Mouse (Mus musculus) forebrain, embryonic 13.5 days (tissue): ENCODE data around the gene Wnk1. TPM values are rescaled to one million over a fixed set of nuclear protein-coding genes. Genes with fewer than 3 reads are reported as not detected.

Experiments
- ATAC-seq: fragments of 200-750 bp; cut with Nextera tagmentation; 2 replicates; pipeline ENCODE4 v1.8.0; 2017
- H3K27ac ChIP-seq: fragments of 300-500 bp; sonication (generic); 2 replicates; pipeline ENCODE4 v1.5.1; 2015; ENCODE audit warnings: inconsistent platforms, mild to moderate bottlenecking, moderate library complexity
- H3K27me3 ChIP-seq: fragments of 300-500 bp; sonication (generic); 2 replicates; pipeline ENCODE4 v1.6.1; 2015; ENCODE audit warnings: mild to moderate bottlenecking, inconsistent platforms
- H3K36me3 ChIP-seq: fragments of 300-500 bp; sonication (generic); 2 replicates; pipeline ENCODE4 v1.6.1; 2015; ENCODE audit warnings: mild to moderate bottlenecking, inconsistent platforms; ENCODE audit not compliant: poor library complexity, severe bottlenecking
- H3K4me1 ChIP-seq: fragments of 300-500 bp; sonication (generic); 2 replicates; pipeline ENCODE4 v1.6.1; 2015; ENCODE audit warnings: inconsistent platforms
- H3K4me2 ChIP-seq: fragments of 300-500 bp; sonication (generic); 2 replicates; pipeline ENCODE4 v1.6.1; 2015; ENCODE audit warnings: inconsistent platforms, mild to moderate bottlenecking, moderate library complexity
- H3K4me3 ChIP-seq: fragments of 300-500 bp; sonication (generic); 2 replicates; pipeline ENCODE4 v1.5.1; 2015; ENCODE audit warnings: mild to moderate bottlenecking, inconsistent platforms
- H3K9ac ChIP-seq: fragments of 300-500 bp; sonication (generic); 2 replicates; pipeline ENCODE4 v1.6.1; 2015; ENCODE audit warnings: mild to moderate bottlenecking, inconsistent platforms
- H3K9me3 ChIP-seq: fragments of 300-500 bp; sonication (generic); replicated peaks from 2 replicates; pipeline ENCODE4 v1.6.1; 2016; ENCODE audit warnings: inconsistent platforms
- WGBS: fragments of 180-500 bp; shearing (Covaris S2); methylation state at CpG from one replicate; pipeline ENCODE4 v1.1.7; 2015; 5-methylcytosine and 5-hydroxymethylcytosine counted together
- polyA plus RNA-seq: library from polyadenylated mRNA; unstranded; fragments of >200 nt; fragmentation: Nextera tagmentation; extraction: Ambion mirVana; gene quantifications from 2 replicates; pipeline ENCODE4 v1.2.1, GENCODE M21; 2015

Gene Wnk1
- polyA plus RNA-seq, 1 experiment from 2014 or later: 59.2 TPM

DNA sequence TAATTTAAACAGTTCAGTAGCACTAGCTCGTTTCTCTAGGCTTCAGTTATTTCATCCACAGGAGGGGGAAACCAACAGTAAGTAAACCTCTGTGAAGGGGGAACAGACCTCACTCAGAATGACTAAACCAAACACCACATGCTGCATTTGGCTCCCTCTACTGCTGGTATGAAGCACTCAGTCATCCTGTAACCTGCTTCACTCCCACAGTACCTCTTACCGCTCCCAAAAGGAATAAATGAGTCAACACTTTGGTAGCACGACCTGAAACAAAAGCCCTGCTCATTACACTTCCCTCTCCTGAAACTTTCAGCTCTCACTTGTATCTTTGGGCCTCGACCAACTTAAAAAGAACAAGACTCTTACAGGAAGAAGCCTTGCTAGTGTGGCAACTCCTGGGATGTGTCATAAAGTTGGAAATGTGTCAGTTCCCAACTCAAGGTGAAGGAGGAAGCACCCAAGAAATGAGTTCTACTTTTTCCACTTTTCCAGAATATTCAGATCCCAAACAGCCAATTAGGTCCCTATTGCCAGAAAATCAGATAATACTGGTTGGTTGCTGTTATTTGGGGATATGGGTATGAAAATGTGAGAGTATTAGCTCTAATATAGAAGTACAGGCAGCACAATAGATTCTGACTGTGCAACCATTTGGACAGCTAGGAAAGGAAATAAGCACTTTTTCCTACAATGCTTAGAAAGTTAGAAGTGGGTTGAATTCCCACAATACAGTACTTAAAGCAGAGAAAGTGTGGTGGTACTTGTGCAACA is 114.1 kb downstream of the Wnk1 start:
- 53% methylated on average over 4 of the region's 4 CpGs for WGBS
- H3K9me3 ChIP-seq: no peaks in the 10 kb centered on the region
- no peaks in the 10 kb centered on the region for H3K27me3 ChIP-seq
- H3K36me3 ChIP-seq: peaks cover 88% of the 10 kb centered on the region
- ATAC-seq: 0 out of 2 replicates have a peak, but pooled peaks have one; percentile 50
- no peaks in the 10 kb centered on the region for H3K4me1 ChIP-seq
- no peak overlapping the region for H3K27ac ChIP-seq
- no peak overlapping the region for H3K4me2 ChIP-seq
- H3K4me3 ChIP-seq: no peak overlapping the region
- no peak overlapping the region for H3K9ac ChIP-seq

DNA sequence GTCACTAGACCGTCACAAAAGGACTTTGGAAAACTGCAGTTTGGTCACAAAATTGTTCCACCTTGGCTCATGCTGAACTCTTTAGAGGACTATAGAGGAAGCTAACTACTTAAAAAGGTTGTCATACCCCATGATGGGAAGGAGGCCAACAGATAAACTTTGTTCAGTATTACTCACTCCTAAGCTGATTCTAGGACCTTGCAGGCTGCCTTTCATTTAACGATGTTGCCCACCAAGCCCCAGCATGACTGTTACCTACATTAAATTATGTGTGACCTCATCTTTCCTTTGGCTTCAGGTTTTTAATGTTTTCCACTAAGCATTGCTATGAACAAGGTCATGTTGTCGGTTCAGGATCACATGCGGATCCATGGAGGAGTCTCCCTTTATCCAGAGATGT is 115.9 kb downstream of the Wnk1 start:
- Histone ChIP-seq H3K4me3 (no peak overlapping the region), H3K4me2 (no peak overlapping the region), H3K4me1 (no peaks in the 10 kb centered on the region), H3K36me3 (peaks cover 87% of the 10 kb centered on the region), H3K9me3 (no peaks in the 10 kb centered on the region), H3K27me3 (no peaks in the 10 kb centered on the region), H3K9ac (no peak overlapping the region), H3K27ac (no peak overlapping the region)
- 94% methylated on average over 4 of the region's 4 CpGs for WGBS
- no peak for ATAC-seq

DNA sequence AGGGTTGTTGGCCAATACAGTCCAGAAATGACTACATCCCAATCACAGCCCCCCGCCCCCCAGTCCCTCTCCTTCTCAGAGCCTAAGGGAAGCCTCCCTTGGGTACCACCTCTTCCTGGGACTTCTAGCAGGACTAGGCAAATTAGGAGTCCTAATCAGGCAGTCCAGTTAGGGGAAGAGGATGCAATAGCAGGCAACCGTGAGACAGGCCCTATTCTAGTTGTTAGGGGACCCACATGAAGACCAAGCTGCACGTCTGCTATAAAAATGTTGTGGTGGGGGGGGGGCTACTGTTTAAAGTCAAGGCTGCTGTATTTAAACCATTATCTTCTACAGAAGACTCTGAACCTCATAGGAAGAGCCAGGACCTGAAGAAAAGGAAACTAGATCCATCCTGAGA is 116.3 kb downstream of the Wnk1 start:
- Histone ChIP-seq H3K9ac (no peak overlapping the region), H3K36me3 (peaks cover 86% of the 10 kb centered on the region)
- WGBS: 91% methylated on average over 3 of the region's 3 CpGs

DNA sequence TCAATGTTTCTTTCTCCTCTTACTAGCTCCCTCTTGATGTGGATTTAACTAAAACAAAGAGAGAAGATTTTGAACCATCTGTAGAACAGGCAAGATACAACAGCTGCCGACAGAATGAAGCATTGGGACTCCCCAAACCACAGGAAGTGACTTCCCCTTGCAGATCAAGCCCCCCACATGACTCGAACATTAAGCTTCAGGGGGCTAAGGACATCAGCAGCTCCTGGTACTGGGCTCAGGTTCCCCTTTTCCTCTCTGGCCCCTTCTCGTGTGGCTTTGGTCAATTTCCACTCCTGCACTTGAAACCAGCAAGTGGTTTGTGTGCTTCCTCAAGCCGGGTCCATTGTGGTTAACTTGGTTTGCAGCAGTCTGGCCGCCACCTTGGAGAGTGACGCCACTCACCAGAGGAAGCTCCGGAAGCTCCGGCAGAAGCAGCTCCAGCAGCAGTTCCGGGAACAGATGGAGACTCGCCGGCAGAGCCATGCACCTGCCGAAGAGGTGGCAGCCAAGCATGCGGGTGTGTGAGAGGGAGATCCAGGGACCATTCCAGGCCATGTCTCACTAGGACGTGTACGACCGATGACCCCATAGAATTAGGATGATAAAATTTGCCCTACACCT is 119.8 kb downstream of the Wnk1 start:
- no peak for ATAC-seq
- WGBS: 87% methylated on average over 16 of the region's 16 CpGs
- peaks cover 85% of the 10 kb centered on the region for H3K36me3 ChIP-seq

More for the DNA sequence above, 116.3 kb downstream of the Wnk1 start:
- no peak overlapping the region for H3K4me2 ChIP-seq
- H3K4me3 ChIP-seq: no peak overlapping the region
- no peak overlapping the region for H3K27ac ChIP-seq
- no peaks in the 10 kb centered on the region for H3K9me3 ChIP-seq
- no peak for ATAC-seq
- H3K4me1 ChIP-seq: no peaks in the 10 kb centered on the region
- no peaks in the 10 kb centered on the region for H3K27me3 ChIP-seq

DNA sequence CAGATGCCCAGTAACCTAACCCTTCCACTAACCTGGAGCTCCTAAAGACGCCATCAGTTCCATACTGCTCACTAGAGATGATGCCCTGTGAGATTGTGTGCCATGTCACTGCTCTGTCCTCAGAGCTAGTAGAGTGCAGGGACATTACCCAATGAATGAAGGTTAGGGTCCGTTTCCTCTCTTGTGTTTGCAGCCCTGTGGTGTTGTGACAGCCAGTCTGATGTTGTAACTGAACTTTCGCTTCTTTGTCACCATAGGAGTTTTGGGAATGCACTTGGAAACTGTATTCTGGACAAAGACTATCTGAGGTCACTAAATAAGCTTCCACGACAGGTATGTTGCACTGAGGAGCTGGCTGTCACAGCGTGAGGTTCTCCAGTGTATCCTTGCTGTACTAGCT is 122.8 kb downstream of the Wnk1 start:
- Histone ChIP-seq H3K4me3 (no peak overlapping the region), H3K9me3 (no peaks in the 10 kb centered on the region), H3K27ac (no peak overlapping the region), H3K4me1 (no peaks in the 10 kb centered on the region), H3K4me2 (no peak overlapping the region), H3K36me3 (peaks cover 82% of the 10 kb centered on the region), H3K9ac (no peak overlapping the region), H3K27me3 (no peaks in the 10 kb centered on the region)
- 89% methylated on average over 5 of the region's 5 CpGs for WGBS
- no peak for ATAC-seq

More for the DNA sequence above, 119.8 kb downstream of the Wnk1 start:
- Histone ChIP-seq H3K27me3 (no peaks in the 10 kb centered on the region), H3K4me1 (no peaks in the 10 kb centered on the region), H3K4me2 (no peak overlapping the region), H3K27ac (no peak overlapping the region), H3K4me3 (no peak overlapping the region), H3K9me3 (no peaks in the 10 kb centered on the region), H3K9ac (no peak overlapping the region)

DNA sequence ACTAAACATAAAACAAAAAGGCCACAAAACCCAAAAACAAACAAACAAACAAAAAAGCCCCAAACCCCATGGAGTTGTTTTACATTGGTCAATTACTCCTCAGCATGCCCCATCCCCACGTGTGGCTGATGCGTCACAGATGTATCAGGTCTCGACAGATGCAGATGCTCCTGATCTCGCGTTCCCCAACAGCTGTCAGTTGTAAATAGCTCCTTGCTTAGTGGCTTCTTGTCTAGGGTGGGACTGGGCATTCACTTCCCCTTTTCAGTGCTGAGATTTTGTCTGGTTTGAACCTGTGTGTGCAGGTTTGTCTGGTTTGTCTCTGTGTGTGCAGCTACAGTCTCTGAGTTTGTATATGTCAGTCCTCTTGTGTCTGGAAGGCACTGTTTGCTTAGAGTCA is 126.4 kb downstream of the Wnk1 start:
- H3K4me2 ChIP-seq: no peak overlapping the region
- H3K36me3 ChIP-seq: peaks cover 53% of the 10 kb centered on the region
- H3K27ac ChIP-seq: no peak overlapping the region
- no peak for ATAC-seq
- 93% methylated on average over 5 of the region's 5 CpGs for WGBS
- H3K4me3 ChIP-seq: no peak overlapping the region
- H3K9ac ChIP-seq: no peak overlapping the region
- no peaks in the 10 kb centered on the region for H3K9me3 ChIP-seq
- no peaks in the 10 kb centered on the region for H3K4me1 ChIP-seq
- no peaks in the 10 kb centered on the region for H3K27me3 ChIP-seq

DNA sequence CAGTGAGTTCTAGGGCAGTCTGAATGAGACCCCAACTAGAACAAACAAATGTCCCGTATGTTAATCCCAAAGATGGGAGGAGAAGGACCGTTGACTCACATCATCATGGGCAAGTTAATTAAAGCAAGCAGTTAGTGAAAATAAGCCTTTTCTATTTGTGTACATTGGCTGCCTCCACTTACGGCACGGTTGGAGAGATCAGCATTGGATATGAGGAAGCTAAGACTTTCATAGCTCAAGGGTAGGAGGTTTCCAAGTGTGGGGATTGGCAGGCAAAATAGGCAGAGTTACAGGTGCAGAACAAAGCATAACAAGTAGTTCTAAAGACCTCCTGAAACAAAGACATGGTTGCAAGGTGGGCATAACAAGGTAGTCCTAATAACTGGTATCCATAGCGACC is 133.0 kb downstream of the Wnk1 start:
- WGBS: 86% methylated on average over 5 of the region's 5 CpGs
- Histone ChIP-seq H3K9ac (no peak overlapping the region), H3K4me3 (no peak overlapping the region), H3K36me3 (peaks cover 3% of the 10 kb centered on the region; the same call in 1 of the 2 replicates), H3K27me3 (no peaks in the 10 kb centered on the region), H3K4me1 (peaks cover 14% of the 10 kb centered on the region), H3K27ac (no peak overlapping the region), H3K4me2 (no peak overlapping the region), H3K9me3 (no peaks in the 10 kb centered on the region)
- ATAC-seq: no peak

DNA sequence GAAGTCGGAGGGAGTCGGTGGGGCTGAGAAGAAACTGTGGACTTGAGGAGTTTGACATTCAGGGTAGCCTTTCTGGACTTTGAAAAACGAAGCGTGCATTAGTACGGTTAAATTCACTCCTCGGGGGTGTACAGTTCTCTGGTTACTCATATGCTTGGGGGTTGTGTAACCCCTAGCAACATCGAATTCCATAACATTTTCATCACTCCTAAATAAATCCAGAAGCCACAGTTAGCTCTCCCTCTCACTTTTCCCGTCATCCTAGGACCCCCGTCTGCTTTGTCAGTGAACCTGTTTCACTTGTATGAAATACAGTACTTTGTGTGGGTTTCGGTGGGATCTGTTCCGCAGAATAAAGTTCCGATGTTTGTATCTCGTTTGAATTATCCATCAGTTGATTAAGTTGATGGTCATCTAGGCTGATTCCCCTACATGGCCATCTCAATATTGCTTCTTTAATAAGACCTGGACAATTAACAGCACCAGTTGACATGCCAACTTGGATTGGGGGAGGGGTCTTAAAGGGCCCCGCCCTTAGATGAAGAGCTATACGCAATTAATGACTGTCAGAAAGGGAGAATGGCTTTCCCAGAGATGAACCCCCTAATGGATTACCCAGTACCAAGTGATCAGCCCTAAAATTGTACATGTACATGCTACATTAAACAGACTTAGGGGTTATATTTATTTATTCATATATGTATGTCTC is 135.2 kb downstream of the Wnk1 start:
- Histone ChIP-seq H3K4me2 (peak overlapping the region; percentile 81), H3K36me3 (peaks cover 3% of the 10 kb centered on the region; the same call in 1 of the 2 replicates), H3K9ac (peak overlapping the region; percentile 94), H3K4me1 (peaks cover 14% of the 10 kb centered on the region), H3K27ac (peak overlapping the region; percentile 82), H3K4me3 (peak overlapping the region; percentile 91), H3K27me3 (no peaks in the 10 kb centered on the region), H3K9me3 (no peaks in the 10 kb centered on the region)
- no peak for ATAC-seq
- WGBS: 26% methylated on average over 15 of the region's 15 CpGs

DNA sequence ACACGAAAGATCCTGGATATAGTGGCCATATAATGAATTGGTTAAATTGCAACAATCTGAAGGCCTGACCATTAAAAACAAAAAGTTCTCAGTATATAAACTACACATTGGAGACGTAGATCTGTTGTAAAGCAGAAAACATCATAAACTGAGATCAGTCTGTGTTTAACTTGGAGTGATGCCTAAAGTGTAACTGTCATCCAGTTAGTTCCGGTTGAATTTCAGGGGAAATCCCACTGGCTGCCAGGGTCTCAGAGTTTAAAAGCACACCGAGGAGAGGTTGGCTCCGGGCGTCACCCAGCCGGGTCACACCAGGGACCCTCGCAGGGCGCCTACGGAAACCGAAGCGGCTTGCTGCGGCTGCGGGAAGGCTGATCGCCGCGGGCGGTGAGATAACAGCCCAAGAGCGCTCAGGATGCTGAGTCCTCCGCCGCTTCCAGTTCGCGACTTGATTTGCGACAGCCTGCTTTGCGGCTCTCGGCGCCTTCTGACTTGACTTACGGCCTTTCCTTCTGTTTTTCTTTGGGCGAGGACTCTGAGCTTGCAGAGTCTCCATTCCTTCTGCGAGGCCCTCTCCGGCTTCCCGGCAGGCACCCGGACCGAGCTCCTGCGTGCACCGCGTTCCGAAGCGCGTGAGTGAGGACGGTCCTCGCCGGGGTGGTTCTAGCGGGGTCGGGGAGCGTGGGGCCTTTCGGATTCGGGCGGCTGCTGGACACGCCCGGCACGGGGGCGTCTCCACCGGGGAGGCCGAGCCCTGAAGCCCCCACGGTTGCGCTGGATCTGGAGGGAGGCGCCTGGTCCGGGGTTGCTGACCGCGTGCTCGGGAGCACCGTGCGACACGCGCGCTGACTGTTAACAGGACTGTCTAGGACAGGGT is 136.0 kb downstream of the Wnk1 start, which contains the start of gene Rad52:
Rad52 (plus strand) TSS at position 495 of the 877 bp plus-strand sequence.
- H3K9me3 ChIP-seq: no peaks in the 10 kb centered on the region
- peaks cover 14% of the 10 kb centered on the region for H3K4me1 ChIP-seq
- peaks cover 3% of the 10 kb centered on the region; the same call in 1 of the 2 replicates for H3K36me3 ChIP-seq
- peak within 1 kb of the TSS; percentile 82 for H3K27ac ChIP-seq
- H3K4me3 ChIP-seq: peak within 1 kb of the TSS; percentile 91
- ATAC-seq: peak; percentile 91
- no peaks in the 10 kb centered on the region for H3K27me3 ChIP-seq
- 2% methylated on average over 67 of the region's 67 CpGs for WGBS
- peak within 1 kb of the TSS; percentile 94 for H3K9ac ChIP-seq
- peak within 1 kb of the TSS; percentile 81 for H3K4me2 ChIP-seq

DNA sequence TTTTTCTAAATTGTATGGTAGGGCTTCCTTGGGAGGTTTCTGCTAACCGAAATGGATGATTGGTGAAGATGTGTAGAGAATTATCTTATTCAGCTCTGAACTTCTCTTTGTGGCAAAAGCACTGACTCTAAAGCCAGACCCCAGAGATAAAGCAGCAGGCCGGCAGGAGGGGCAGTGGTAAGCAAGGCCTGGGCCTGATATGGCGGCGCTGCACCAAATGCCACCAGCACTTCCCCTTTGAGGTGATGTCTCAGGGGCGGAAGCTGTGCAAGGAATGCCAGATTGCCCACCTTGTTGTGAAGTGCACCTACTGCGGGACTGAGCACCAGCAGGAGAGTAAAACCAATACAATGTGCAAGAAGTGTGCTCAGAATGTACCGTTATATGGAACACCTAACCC is 145.8 kb downstream of the Wnk1 start:
- no peak overlapping the region for H3K4me2 ChIP-seq
- no peak overlapping the region for H3K9ac ChIP-seq
- no peaks in the 10 kb centered on the region for H3K27me3 ChIP-seq
- H3K36me3 ChIP-seq: no peaks in the 10 kb centered on the region
- H3K9me3 ChIP-seq: no peaks in the 10 kb centered on the region
- no peak overlapping the region for H3K4me3 ChIP-seq
- 89% methylated on average over 7 of the region's 7 CpGs for WGBS
- ATAC-seq: no peak
- no peak overlapping the region for H3K27ac ChIP-seq
- H3K4me1 ChIP-seq: no peaks in the 10 kb centered on the region

DNA sequence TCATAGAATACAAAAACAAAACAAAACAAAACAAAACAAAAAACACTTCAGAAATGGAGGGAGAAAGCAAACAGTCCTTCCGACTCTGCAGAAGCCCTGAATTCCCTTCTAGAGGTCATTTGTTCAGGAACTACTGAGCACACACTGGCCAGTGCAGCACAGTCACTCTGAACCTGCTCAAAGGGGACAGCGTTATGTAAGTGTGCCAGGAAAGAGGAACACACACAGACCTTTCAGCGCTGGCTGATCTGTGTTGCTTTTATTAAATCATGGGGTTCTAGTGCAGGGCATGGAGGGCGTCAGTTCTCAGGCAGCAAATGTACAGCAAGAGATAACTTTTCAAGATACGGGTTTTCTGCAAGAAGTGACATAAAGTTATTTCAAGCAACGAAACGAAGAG is 155.3 kb downstream of the Wnk1 start:
- Histone ChIP-seq H3K4me3 (no peak overlapping the region), H3K9ac (no peak overlapping the region), H3K36me3 (no peaks in the 10 kb centered on the region), H3K27me3 (no peaks in the 10 kb centered on the region), H3K4me2 (no peak overlapping the region), H3K4me1 (no peaks in the 10 kb centered on the region), H3K9me3 (no peaks in the 10 kb centered on the region), H3K27ac (no peak overlapping the region)
- ATAC-seq: no peak
- WGBS: 84% methylated on average over 7 of the region's 7 CpGs
